Mouse (Mus musculus): ENCODE data around the gene Lgals3bp. TPM values are rescaled to one million over a fixed set of nuclear protein-coding genes. Genes with fewer than 3 reads are reported as not detected.

Lgals3bp gene
- 30.8 and 44.3 TPM in 2 replicates for polyA plus RNA-seq (2015; fragmentation: Nextera tagmentation; extraction: Ambion mirVana)

DNA sequence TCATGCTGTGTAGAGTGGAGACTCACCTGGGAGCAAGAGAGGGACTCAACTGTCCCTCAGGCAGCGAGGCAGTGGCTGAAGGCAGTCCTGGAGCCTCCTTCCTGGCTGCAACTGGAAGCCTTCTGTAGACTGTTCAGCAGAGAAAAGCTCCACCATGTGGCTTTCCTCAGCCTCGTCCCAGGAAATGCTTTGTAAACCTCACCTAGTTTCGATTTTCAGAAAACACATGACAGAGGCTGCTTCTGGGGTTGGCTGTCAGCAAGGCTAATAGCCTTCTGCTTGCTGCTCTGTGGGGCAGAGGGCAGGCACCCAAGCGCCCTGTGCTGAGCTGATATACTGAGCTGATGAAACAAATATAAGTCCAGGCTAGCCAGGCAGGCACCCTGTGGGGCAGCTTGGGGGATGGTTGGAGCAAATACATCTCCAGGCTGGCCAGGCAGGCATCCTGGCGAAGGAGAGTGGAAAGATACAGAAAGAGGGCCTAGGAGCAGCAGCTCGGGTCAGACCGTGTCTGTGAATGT lies at the start of gene Lgals3bp:
Gene Lgals3bp, minus strand, starts transcription at position 333 of the 521 bp plus-strand sequence.
- Histone ChIP-seq H3K4me1 (ENCODE audit: insufficient read depth, low read depth, low read length) (peaks cover 9% of the 10 kb centered on the region), H3K36me3 (ENCODE audit: insufficient read depth, low read length) (peaks cover 11% of the 10 kb centered on the region; the same call in 1 of the 2 replicates), H3K27me3 (replicated peaks; ENCODE audit: insufficient read depth, low read length) (no peaks in the 10 kb centered on the region), H3K27ac (ENCODE audit: low read length) (peak within 1 kb of the TSS; percentile 77), H3K4me2 (replicated peaks; ENCODE audit: low read depth, low read length) (peak within 1 kb of the TSS; percentile 48), H3K9ac (replicated peaks; ENCODE audit: low read depth) (peak within 1 kb of the TSS; percentile 4; the same call in 1 of the 2 replicates), H3K9me3 (ENCODE audit: low read length) (no peaks in the 10 kb centered on the region), H3K4me3 (ENCODE audit: low read depth, low read length) (no peak within 1 kb of the TSS)
- DNase-seq (ENCODE audit: low spot score), result peak; percentile 93
- ATAC-seq, result peak; percentile 80
- 41% methylated on average over 7 of the region's 7 CpGs for WGBS
- TF ChIP-seq EP300 (IDR thresholded peaks at IDR 0.05) (no peak), CTCF (IDR thresholded peaks at IDR 0.05) (peak; percentile 63)

DNA sequence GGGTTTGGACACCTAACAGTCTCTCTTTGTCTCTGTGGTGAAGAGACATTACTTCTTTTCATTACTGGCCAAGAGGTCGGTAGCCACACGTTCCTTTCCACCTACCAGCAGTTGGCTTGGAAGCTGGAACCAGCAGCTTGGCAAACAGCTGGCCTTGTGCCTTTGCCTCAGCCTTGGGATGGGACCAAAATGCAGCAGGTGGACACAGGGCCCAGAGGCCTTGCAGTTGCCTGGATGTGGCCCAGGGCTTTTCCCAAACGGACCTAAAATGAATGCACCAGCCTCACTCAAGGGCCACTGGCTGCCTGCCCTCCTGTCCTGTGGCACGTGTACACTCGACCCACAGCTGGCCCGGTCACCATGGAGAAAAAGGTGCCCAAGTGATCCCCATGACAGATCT lies 49.3 kb upstream of the Lgals3bp start:
- no peak overlapping the region for H3K9ac ChIP-seq (replicated peaks; ENCODE audit: low read depth)
- no peak overlapping the region for H3K27ac ChIP-seq (ENCODE audit: low read length)
- ATAC-seq (no peak), DNase-seq (ENCODE audit: low spot score) (no peak)
- no peaks in the 10 kb centered on the region for H3K4me1 ChIP-seq (ENCODE audit: insufficient read depth, low read depth, low read length)
- H3K9me3 ChIP-seq (ENCODE audit: low read length), result no peaks in the 10 kb centered on the region
- no peaks in the 10 kb centered on the region for H3K36me3 ChIP-seq (ENCODE audit: insufficient read depth, low read length)
- no peak overlapping the region for H3K4me2 ChIP-seq (replicated peaks; ENCODE audit: low read depth, low read length)
- no peaks in the 10 kb centered on the region for H3K27me3 ChIP-seq (replicated peaks; ENCODE audit: insufficient read depth, low read length)
- no peak for TF ChIP-seq EP300 (IDR thresholded peaks at IDR 0.05)
- no peak for TF ChIP-seq CTCF (IDR thresholded peaks at IDR 0.05)
- 83% methylated on average over 6 of the region's 6 CpGs for WGBS
- no peak overlapping the region for H3K4me3 ChIP-seq (ENCODE audit: low read depth, low read length)

DNA sequence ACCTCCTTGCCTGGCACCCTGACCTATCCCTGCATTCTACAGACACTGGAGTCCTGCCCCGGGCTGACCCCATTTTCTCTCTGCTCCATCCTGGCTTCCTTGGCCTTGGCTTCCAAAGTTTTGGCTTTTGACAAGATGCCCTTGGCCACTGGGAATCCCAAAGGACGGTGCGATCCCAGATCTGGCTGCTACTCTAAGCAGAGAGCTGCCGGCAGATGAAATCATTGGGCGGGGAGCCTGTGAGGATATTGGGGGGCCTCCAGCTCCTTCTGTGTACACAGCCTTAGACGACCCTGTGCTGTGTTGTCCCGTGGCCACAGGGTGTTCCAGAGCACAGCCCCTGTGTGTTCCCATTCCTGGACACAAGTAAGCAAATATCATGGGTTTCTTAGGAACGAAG lies 46.5 kb upstream of the Lgals3bp start:
- Histone ChIP-seq H3K4me2 (replicated peaks; ENCODE audit: low read depth, low read length) (no peak overlapping the region), H3K4me1 (ENCODE audit: insufficient read depth, low read depth, low read length) (no peaks in the 10 kb centered on the region), H3K4me3 (ENCODE audit: low read depth, low read length) (no peak overlapping the region), H3K9ac (replicated peaks; ENCODE audit: low read depth) (no peak overlapping the region), H3K27ac (ENCODE audit: low read length) (no peak overlapping the region), H3K9me3 (ENCODE audit: low read length) (no peaks in the 10 kb centered on the region), H3K27me3 (replicated peaks; ENCODE audit: insufficient read depth, low read length) (no peaks in the 10 kb centered on the region), H3K36me3 (ENCODE audit: insufficient read depth, low read length) (no peaks in the 10 kb centered on the region)
- DNase-seq (ENCODE audit: low spot score) (no peak), ATAC-seq (no peak)
- WGBS, result 74% methylated on average over 8 of the region's 8 CpGs
- TF ChIP-seq EP300 (IDR thresholded peaks at IDR 0.05) (no peak), CTCF (IDR thresholded peaks at IDR 0.05) (no peak)

DNA sequence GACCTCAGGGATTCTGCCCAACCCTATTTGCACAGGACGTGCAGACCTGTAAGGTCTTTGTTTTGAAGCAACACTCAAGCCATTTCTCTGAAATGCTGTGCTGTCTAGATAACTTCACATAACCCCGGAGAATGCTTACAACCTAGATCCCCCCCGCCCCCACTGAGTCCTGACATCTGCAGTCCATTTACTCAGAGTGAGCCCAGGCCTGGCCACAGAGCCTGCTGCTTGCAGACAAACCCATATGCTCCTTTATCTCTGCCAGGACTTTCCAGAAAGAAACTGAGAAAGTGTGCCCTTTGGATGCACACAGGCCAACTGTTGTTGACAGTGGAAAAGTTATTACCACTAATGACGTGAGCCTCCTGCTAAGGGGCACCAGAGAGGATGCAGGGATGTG lies 45.5 kb upstream of the Lgals3bp start:
- Histone ChIP-seq H3K27ac (ENCODE audit: low read length) (no peak overlapping the region), H3K4me3 (ENCODE audit: low read depth, low read length) (no peak overlapping the region), H3K4me2 (replicated peaks; ENCODE audit: low read depth, low read length) (no peak overlapping the region), H3K36me3 (ENCODE audit: insufficient read depth, low read length) (no peaks in the 10 kb centered on the region), H3K9me3 (ENCODE audit: low read length) (no peaks in the 10 kb centered on the region), H3K27me3 (replicated peaks; ENCODE audit: insufficient read depth, low read length) (no peaks in the 10 kb centered on the region), H3K9ac (replicated peaks; ENCODE audit: low read depth) (no peak overlapping the region), H3K4me1 (ENCODE audit: insufficient read depth, low read depth, low read length) (no peaks in the 10 kb centered on the region)
- WGBS, result 60% methylated on average over 4 of the region's 4 CpGs
- no peak for DNase-seq (ENCODE audit: low spot score)
- no peak for ATAC-seq
- TF ChIP-seq EP300 (IDR thresholded peaks at IDR 0.05), result no peak
- no peak for TF ChIP-seq CTCF (IDR thresholded peaks at IDR 0.05)

DNA sequence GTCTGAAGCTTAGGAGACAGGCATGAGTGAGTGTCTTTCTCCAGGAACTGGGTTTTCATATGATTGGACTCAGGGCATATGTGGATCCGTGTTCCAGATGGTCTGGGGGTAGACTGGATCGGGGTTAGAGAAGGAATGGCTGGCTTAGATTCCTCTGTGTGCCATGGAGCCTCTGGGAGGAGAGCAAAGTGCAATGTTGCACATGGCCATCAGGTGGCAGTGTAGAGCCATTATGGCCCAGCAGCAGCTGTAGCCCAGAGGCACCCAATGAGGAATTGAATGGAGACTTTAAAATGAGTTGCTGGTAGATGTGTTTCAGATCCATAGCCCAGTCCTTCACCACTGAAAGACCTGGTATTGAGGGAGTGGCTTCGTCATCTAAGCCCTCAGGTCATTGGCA lies 44.0 kb upstream of the Lgals3bp start:
- no peak overlapping the region for H3K4me2 ChIP-seq (replicated peaks; ENCODE audit: low read depth, low read length)
- TF ChIP-seq CTCF (IDR thresholded peaks at IDR 0.05), result peak; percentile 99
- no peak for TF ChIP-seq EP300 (IDR thresholded peaks at IDR 0.05)
- no peaks in the 10 kb centered on the region for H3K27me3 ChIP-seq (replicated peaks; ENCODE audit: insufficient read depth, low read length)
- no peaks in the 10 kb centered on the region for H3K36me3 ChIP-seq (ENCODE audit: insufficient read depth, low read length)
- peak; percentile 81 for DNase-seq (ENCODE audit: low spot score)
- H3K27ac ChIP-seq (ENCODE audit: low read length), result no peak overlapping the region
- H3K4me1 ChIP-seq (ENCODE audit: insufficient read depth, low read depth, low read length), result no peaks in the 10 kb centered on the region
- no peak overlapping the region for H3K4me3 ChIP-seq (ENCODE audit: low read depth, low read length)
- H3K9me3 ChIP-seq (ENCODE audit: low read length), result no peaks in the 10 kb centered on the region
- WGBS, result 12% methylated on average over 3 of the region's 3 CpGs
- peak; percentile 80 for ATAC-seq
- H3K9ac ChIP-seq (replicated peaks; ENCODE audit: low read depth), result no peak overlapping the region

DNA sequence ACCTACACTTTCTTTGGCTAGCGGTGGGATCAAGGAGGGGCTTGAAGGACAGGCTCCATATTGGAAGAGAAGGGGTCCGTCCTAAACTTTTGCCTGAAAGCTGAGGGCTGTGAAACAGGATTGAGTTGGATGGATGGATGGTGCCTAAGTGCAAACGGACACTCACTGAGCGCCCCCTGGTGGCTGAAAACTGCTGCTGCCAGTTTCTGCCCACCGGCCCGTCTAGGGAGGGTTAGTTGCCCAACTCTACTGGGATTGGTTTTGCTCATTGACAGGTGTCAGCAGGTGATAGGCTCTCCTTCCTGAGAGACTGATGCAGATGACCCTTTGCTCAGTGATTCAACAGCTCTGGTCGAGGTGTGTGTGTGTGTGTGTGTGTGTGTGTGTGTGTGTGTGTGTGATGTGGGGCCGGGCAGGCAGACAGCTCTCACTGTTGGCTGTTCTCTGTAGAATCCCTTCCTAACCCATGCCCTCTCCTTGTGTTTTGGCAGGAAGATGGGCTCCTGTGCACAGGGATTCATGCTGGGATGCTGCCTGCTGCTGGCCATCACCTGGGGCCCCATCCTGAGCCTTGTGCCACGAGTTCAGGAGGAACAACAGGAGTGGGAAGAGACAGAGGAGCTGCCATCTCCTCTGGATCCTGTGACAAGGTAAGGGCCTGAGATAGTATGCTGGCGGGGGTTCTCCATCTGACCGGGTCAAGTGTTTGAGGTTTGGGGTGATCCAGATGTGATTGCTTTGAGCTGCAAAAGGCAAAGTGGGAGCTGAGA lies 41.5 kb upstream of the Lgals3bp start:
- peak; percentile 86 for DNase-seq (ENCODE audit: low spot score)
- Histone ChIP-seq H3K9ac (replicated peaks; ENCODE audit: low read depth) (no peak overlapping the region), H3K4me1 (ENCODE audit: insufficient read depth, low read depth, low read length) (peaks cover 11% of the 10 kb centered on the region; the same call in 1 of the 2 replicates), H3K27ac (ENCODE audit: low read length) (no peak overlapping the region), H3K27me3 (replicated peaks; ENCODE audit: insufficient read depth, low read length) (no peaks in the 10 kb centered on the region), H3K9me3 (ENCODE audit: low read length) (no peaks in the 10 kb centered on the region), H3K36me3 (ENCODE audit: insufficient read depth, low read length) (no peaks in the 10 kb centered on the region), H3K4me3 (ENCODE audit: low read depth, low read length) (no peak overlapping the region), H3K4me2 (replicated peaks; ENCODE audit: low read depth, low read length) (no peak overlapping the region)
- peak; percentile 63 for ATAC-seq
- 24% methylated on average over 11 of the region's 11 CpGs for WGBS
- peak; percentile 96 for TF ChIP-seq CTCF (IDR thresholded peaks at IDR 0.05)
- no peak for TF ChIP-seq EP300 (IDR thresholded peaks at IDR 0.05)

All from lung, postnatal 0 days (tissue).